Mouse (Mus musculus): Measurements from ENCODE around the gene Rnf213.

- TF ChIP-seq CTCF (IDR thresholded peaks at IDR 0.05; ENCODE audit: borderline replicate concordance, extremely low read depth, insufficient read depth, insufficient read length), result no peak
- no peak for TF ChIP-seq POLR2A (IDR thresholded peaks at IDR 0.05; ENCODE audit: borderline replicate concordance, extremely low read depth, insufficient read depth, insufficient read length, poor library complexity, severe bottlenecking)
Measured at GRCm38 (mm10) chr11:119382338-119382850, 10.5 kb upstream of the Rnf213 start.
